8 mouse cellular contexts compared by ENCODE assay signal in the genomic region with DNA sequence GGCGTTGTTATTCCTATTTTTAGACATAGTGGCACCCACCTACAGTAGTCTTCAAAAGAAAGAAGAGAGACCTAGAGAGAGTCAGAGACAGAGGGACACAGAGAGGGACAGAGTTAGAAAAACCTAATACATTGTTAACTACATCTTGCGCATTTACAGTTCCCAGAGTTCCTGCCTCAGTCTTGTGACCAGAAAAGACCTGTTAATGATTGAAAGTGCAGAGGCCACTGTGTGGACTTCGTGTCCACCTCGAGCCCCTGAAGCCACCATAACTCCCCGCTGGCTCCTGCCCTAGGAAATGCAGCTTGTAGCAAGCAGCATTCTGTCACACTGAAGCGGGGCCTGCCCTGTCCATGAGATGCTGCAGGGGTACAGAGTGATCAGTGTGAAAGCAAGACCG. TPM values are rescaled to one million over a fixed set of nuclear protein-coding genes. Genes with fewer than 3 reads are reported as not detected.
A peak's percentile ranks its signal among the peaks of the same experiment; 100 is the strongest.
DNase-seq lines count a peak whose midpoint lies in the region; ATAC-seq and TF ChIP-seq lines count a peak whose summit lies in the region.

No protein-coding gene starts in this region.

- peak overlapping the region; percentile 83 for H3K4me2 ChIP-seq in intestine, postnatal 0 days (replicated peaks; ENCODE audit: low read depth)
- H3K4me2 ChIP-seq in liver, postnatal 0 days (ENCODE audit: low read depth, low read length), result peak overlapping the region; percentile 70

- H3K36me3 ChIP-seq in intestine, postnatal 0 days (ENCODE audit: control insufficient read depth, insufficient read depth), result peaks cover 5% of the 10 kb centered on the region; the same call in 1 of the 2 replicates
- peaks cover 4% of the 10 kb centered on the region; the same call in 1 of the 2 replicates for H3K36me3 ChIP-seq in liver, postnatal 0 days (replicated peaks; ENCODE audit: insufficient read depth, low read length)

- ATAC-seq in intestine, postnatal 0 days, result peak; percentile 76
- ATAC-seq in liver, postnatal 0 days, result peak; percentile 51
- no peak for ATAC-seq in frontal cortex, adult (ENCODE audit: low TSS enrichment)

- no peak for TF ChIP-seq POLR2A in lung, adult 2 months (IDR thresholded peaks at IDR 0.05; ENCODE audit: borderline replicate concordance, extremely low read depth, low read depth, low read length)
- TF ChIP-seq POLR2A in cortical plate, adult 2 months (IDR thresholded peaks at IDR 0.05; ENCODE audit: extremely low read depth, insufficient read depth, low read length), result no peak

- no peak overlapping the region for H3K27ac ChIP-seq in cortical plate, adult 2 months (ENCODE audit: insufficient read depth, low read length)
- H3K27ac ChIP-seq in intestine, postnatal 0 days (ENCODE audit: low read depth, low read length), result peak overlapping the region; percentile 97
- peak overlapping the region; percentile 89 for H3K27ac ChIP-seq in liver, postnatal 0 days (ENCODE audit: low read depth)

- peak overlapping the region; percentile 66 for H3K9ac ChIP-seq in intestine, postnatal 0 days (ENCODE audit: low read depth, low read length)
- peak overlapping the region; percentile 83 for H3K9ac ChIP-seq in liver, postnatal 0 days (replicated peaks)

- no peak for TF ChIP-seq CTCF in lung, adult 2 months (IDR thresholded peaks at IDR 0.05; ENCODE audit: insufficient read depth, low read length)
- no peak for TF ChIP-seq CTCF in cortical plate, adult 2 months (IDR thresholded peaks at IDR 0.05; ENCODE audit: extremely low read depth, insufficient read depth, low read length)
- TF ChIP-seq CTCF in intestine, postnatal 0 days (IDR thresholded peaks at IDR 0.05; ENCODE audit: low read depth), result no peak
- TF ChIP-seq CTCF in liver, postnatal 0 days (IDR thresholded peaks at IDR 0.05; ENCODE audit: low read depth), result no peak

- TF ChIP-seq EP300 in liver, postnatal 0 days (IDR thresholded peaks at IDR 0.05; ENCODE audit: low read depth), result no peak

- no peak for DNase-seq in lung, adult 2 months
- no peak for DNase-seq in lung, postnatal 36 days
- DNase-seq in liver, postnatal 0 days, result peak; percentile 42
- DNase-seq in spleen, adult 12 weeks (ENCODE audit: low spot score), result no peak
- no peak for DNase-seq in frontal cortex, postnatal 25 days (ENCODE audit: low spot score in 2 of 2)

- 44% methylated on average over 7 of the region's 7 CpGs for WGBS in lung, adult 2 months
- 20% methylated on average over 7 of the region's 7 CpGs for WGBS in intestine, postnatal 0 days
- WGBS in liver, postnatal 0 days (ENCODE audit: insufficient replicate concordance), result 39% methylated on average over 7 of the region's 7 CpGs

- no peaks in the 10 kb centered on the region for H3K9me3 ChIP-seq in intestine, postnatal 0 days (ENCODE audit: control insufficient read depth)
- H3K9me3 ChIP-seq in liver, postnatal 0 days (ENCODE audit: low read length), result no peaks in the 10 kb centered on the region

- H3K4me3 ChIP-seq in lung, adult 2 months (replicated peaks; ENCODE audit: extremely low read depth, low read depth, low read length), result peak overlapping the region; percentile 80
- H3K4me3 ChIP-seq in cortical plate, adult 2 months (ENCODE audit: insufficient read depth, low read length), result peak overlapping the region; percentile 77
- peak overlapping the region; percentile 68 for H3K4me3 ChIP-seq in intestine, postnatal 0 days (ENCODE audit: low read depth, low read length)
- peak overlapping the region; percentile 89 for H3K4me3 ChIP-seq in liver, postnatal 0 days (ENCODE audit: low read depth, low read length)

- H3K27me3 ChIP-seq in intestine, postnatal 0 days (replicated peaks; ENCODE audit: control insufficient read depth, insufficient read depth, low read length), result no peaks in the 10 kb centered on the region
- no peaks in the 10 kb centered on the region for H3K27me3 ChIP-seq in liver, postnatal 0 days (ENCODE audit: insufficient read depth, low read length)

- H3K4me1 ChIP-seq in lung, adult 2 months (ENCODE audit: control insufficient read depth, insufficient read depth, low read length), result peaks cover 6% of the 10 kb centered on the region; the same call in 1 of the 2 replicates
- H3K4me1 ChIP-seq in cortical plate, adult 2 months (ENCODE audit: control insufficient read depth, insufficient read depth, low read length), result peaks cover 4% of the 10 kb centered on the region
- no peaks in the 10 kb centered on the region for H3K4me1 ChIP-seq in intestine, postnatal 0 days (replicated peaks; ENCODE audit: control insufficient read depth, insufficient read depth, low read length)
- H3K4me1 ChIP-seq in liver, postnatal 0 days (ENCODE audit: insufficient read depth), result peaks cover 9% of the 10 kb centered on the region

RNA-seq across cellular contexts. Expression of gene Tyw3, which starts 0.7 kb away (rescaled TPM):
- 9.1 and 9.4 TPM in 2 replicates for polyA plus RNA-seq in lung, adult 2 months (2012; rRNA removed)
- polyA plus RNA-seq in cortical plate, adult 2 months (2012; rRNA removed), result 17.7 and 20.7 TPM in 2 replicates
- polyA plus RNA-seq in intestine, postnatal 0 days (2015; fragmentation: Nextera tagmentation; extraction: Ambion mirVana), result 5.0 and 6.2 TPM in 2 replicates
- polyA plus RNA-seq in liver, postnatal 0 days (2015; fragmentation: Nextera tagmentation; extraction: Ambion mirVana), result 2.5 and 2.9 TPM in 2 replicates

RNA-seq across cellular contexts. Expression of gene Cryz, which starts 1.1 kb away (rescaled TPM):
- polyA plus RNA-seq in lung, adult 2 months (2012; rRNA removed), result 4.7 and 6.6 TPM in 2 replicates
- 12.9 and 13.5 TPM in 2 replicates for polyA plus RNA-seq in cortical plate, adult 2 months (2012; rRNA removed)
- 55.6 and 62.6 TPM in 2 replicates for polyA plus RNA-seq in intestine, postnatal 0 days (2015; fragmentation: Nextera tagmentation; extraction: Ambion mirVana)
- polyA plus RNA-seq in liver, postnatal 0 days (2015; fragmentation: Nextera tagmentation; extraction: Ambion mirVana), result 27.5 and 27.9 TPM in 2 replicates
